Mouse (Mus musculus) myocyte (in vitro differentiated cells): ENCODE measurements at regions not wholly inside any gene's neighbourhood (a gene's known extent, or its start where the extent isn't known, plus 50 kb on each side); places are given as distances from the start of the nearest gene placed in this dataset.

Experiments
- CEBPB ChIP-seq: IDR thresholded peaks from 2 replicates; pipeline ENCODE4 v1.6.1; 2011; ENCODE audit warnings: mild to moderate bottlenecking, moderate library complexity; ENCODE audit not compliant: poor library complexity, insufficient read depth, severe bottlenecking
- E2F4 ChIP-seq: IDR thresholded peaks from one replicate; pipeline ENCODE4 v1.6.1; 2011; ENCODE audit warnings: mild to moderate bottlenecking, control low read depth, moderate library complexity; ENCODE audit not compliant: insufficient read depth
- MAX ChIP-seq: IDR thresholded peaks from one replicate; pipeline ENCODE4 v1.6.1; 2011; ENCODE audit warnings: low read depth, mild to moderate bottlenecking, control low read depth
- POLR2AphosphoS2 ChIP-seq: IDR thresholded peaks from one replicate; pipeline ENCODE4 v1.6.1; 2011; ENCODE audit warnings: low read depth, control low read depth; ENCODE audit not compliant: insufficient read length

GRCm38 (mm10) chr10:95725349-95725748 is 52.1 kb upstream of the Anapc15-ps start:
- no peak for TF ChIP-seq POLR2AphosphoS2
- TF ChIP-seq MAX = no peak
- TF ChIP-seq CEBPB = no peak
- no peak for TF ChIP-seq E2F4
